Mouse (Mus musculus): ENCODE data around the gene Xpo6. TPM values are rescaled to one million over a fixed set of nuclear protein-coding genes. Genes with fewer than 3 reads are reported as not detected.

Gene Xpo6
- polyA plus RNA-seq, 1 experiment = 162 TPM

GRCm38 (mm10) chr7:126126502-126126901 lies 73.8 kb downstream of the Xpo6 start:
- no peak for DNase-seq
- Histone ChIP-seq H3K4me3 (replicated peaks; ENCODE audit: insufficient read depth, low read depth, low read length) (no peak overlapping the region), H3K27ac (ENCODE audit: insufficient read depth, low read length) (no peak overlapping the region), H3K4me1 (ENCODE audit: control insufficient read depth, insufficient read depth, low read length) (no peaks in the 10 kb centered on the region), H3K27me3 (ENCODE audit: control insufficient read depth, insufficient read depth, low read length) (no peaks in the 10 kb centered on the region)
- 80% methylated on average over 3 of the region's 3 CpGs for WGBS
- TF ChIP-seq CTCF (IDR thresholded peaks at IDR 0.05; ENCODE audit: borderline replicate concordance, insufficient read depth, low read depth, low read length) = no peak
- TF ChIP-seq POLR2A (IDR thresholded peaks at IDR 0.05; ENCODE audit: borderline replicate concordance, insufficient read depth, low read length) = no peak

DNA sequence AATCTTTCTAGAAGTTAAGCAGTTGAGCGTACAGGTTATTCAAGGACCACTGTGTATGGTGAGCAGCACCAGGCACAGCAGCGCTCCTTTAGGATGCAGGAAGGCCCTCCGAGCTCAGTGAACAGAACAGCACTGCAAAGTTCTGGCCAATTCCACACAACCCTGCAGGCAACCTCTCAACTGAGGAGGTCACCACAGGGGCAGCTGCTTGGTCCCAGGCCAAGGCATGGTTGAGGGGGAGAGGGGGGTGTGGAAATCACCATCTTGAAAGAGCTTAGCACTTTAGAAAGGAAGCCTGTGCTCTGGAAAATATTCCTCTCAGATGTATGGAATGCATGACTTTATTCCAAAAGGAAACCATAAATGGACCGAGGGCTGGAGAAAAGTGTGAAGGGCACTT lies 78.8 kb downstream of the Xpo6 start:
- WGBS = 81% methylated on average over 4 of the region's 4 CpGs
- H3K4me1 ChIP-seq (ENCODE audit: control insufficient read depth, insufficient read depth, low read length) = no peaks in the 10 kb centered on the region
- DNase-seq = no peak
- H3K27ac ChIP-seq (ENCODE audit: insufficient read depth, low read length) = no peak overlapping the region
- no peak overlapping the region for H3K4me3 ChIP-seq (replicated peaks; ENCODE audit: insufficient read depth, low read depth, low read length)
- H3K27me3 ChIP-seq (ENCODE audit: control insufficient read depth, insufficient read depth, low read length) = no peaks in the 10 kb centered on the region
- no peak for TF ChIP-seq CTCF (IDR thresholded peaks at IDR 0.05; ENCODE audit: borderline replicate concordance, insufficient read depth, low read depth, low read length)
- TF ChIP-seq POLR2A (IDR thresholded peaks at IDR 0.05; ENCODE audit: borderline replicate concordance, insufficient read depth, low read length) = no peak

GRCm38 (mm10) chr7:126119819-126120218 lies 80.5 kb downstream of the Xpo6 start:
- Histone ChIP-seq H3K4me1 (ENCODE audit: control insufficient read depth, insufficient read depth, low read length) (no peaks in the 10 kb centered on the region), H3K4me3 (replicated peaks; ENCODE audit: insufficient read depth, low read depth, low read length) (no peak overlapping the region), H3K27me3 (ENCODE audit: control insufficient read depth, insufficient read depth, low read length) (no peaks in the 10 kb centered on the region), H3K27ac (ENCODE audit: insufficient read depth, low read length) (no peak overlapping the region)
- TF ChIP-seq CTCF (IDR thresholded peaks at IDR 0.05; ENCODE audit: borderline replicate concordance, insufficient read depth, low read depth, low read length) = no peak
- no peak for TF ChIP-seq POLR2A (IDR thresholded peaks at IDR 0.05; ENCODE audit: borderline replicate concordance, insufficient read depth, low read length)
- 81% methylated on average over 6 of the region's 6 CpGs for WGBS
- DNase-seq = no peak

DNA sequence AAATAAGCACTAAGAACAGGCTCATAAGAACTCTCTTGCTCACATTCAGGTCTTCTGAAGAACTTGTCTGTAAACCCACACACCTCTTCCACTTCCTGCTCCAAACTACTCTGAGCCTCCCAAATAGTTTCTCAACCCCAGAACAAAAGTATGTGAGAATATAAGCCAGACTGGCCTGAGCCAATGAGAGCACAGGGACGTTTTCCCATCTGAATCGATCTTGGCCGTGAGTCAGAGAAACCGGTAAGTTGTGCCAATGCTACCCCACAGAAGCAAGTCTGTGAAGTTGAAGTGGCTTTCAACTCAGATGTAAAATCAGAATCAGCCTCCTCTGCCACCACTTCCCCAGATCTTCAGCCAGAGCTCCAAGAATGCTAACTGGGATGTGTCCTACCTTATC lies 87.0 kb downstream of the Xpo6 start:
- Histone ChIP-seq H3K4me3 (replicated peaks; ENCODE audit: insufficient read depth, low read depth, low read length) (no peak overlapping the region), H3K27ac (ENCODE audit: insufficient read depth, low read length) (no peak overlapping the region), H3K4me1 (ENCODE audit: control insufficient read depth, insufficient read depth, low read length) (no peaks in the 10 kb centered on the region; the same call in 1 of the 2 replicates), H3K27me3 (ENCODE audit: control insufficient read depth, insufficient read depth, low read length) (no peaks in the 10 kb centered on the region)
- DNase-seq = no peak
- 16% methylated on average over 4 of the region's 4 CpGs for WGBS
- TF ChIP-seq CTCF (IDR thresholded peaks at IDR 0.05; ENCODE audit: borderline replicate concordance, insufficient read depth, low read depth, low read length) (no peak), POLR2A (IDR thresholded peaks at IDR 0.05; ENCODE audit: borderline replicate concordance, insufficient read depth, low read length) (no peak)

GRCm38 (mm10) chr7:126111230-126111629 lies 89.1 kb downstream of the Xpo6 start:
- H3K4me1 ChIP-seq (ENCODE audit: control insufficient read depth, insufficient read depth, low read length) = no peaks in the 10 kb centered on the region; the same call in 1 of the 2 replicates
- H3K4me3 ChIP-seq (replicated peaks; ENCODE audit: insufficient read depth, low read depth, low read length) = no peak overlapping the region
- H3K27ac ChIP-seq (ENCODE audit: insufficient read depth, low read length) = no peak overlapping the region
- TF ChIP-seq CTCF (IDR thresholded peaks at IDR 0.05; ENCODE audit: borderline replicate concordance, insufficient read depth, low read depth, low read length) = no peak
- no peak for TF ChIP-seq POLR2A (IDR thresholded peaks at IDR 0.05; ENCODE audit: borderline replicate concordance, insufficient read depth, low read length)
- DNase-seq = no peak
- no peaks in the 10 kb centered on the region for H3K27me3 ChIP-seq (ENCODE audit: control insufficient read depth, insufficient read depth, low read length)
- WGBS = 58% methylated on average over 2 of the region's 2 CpGs

DNA sequence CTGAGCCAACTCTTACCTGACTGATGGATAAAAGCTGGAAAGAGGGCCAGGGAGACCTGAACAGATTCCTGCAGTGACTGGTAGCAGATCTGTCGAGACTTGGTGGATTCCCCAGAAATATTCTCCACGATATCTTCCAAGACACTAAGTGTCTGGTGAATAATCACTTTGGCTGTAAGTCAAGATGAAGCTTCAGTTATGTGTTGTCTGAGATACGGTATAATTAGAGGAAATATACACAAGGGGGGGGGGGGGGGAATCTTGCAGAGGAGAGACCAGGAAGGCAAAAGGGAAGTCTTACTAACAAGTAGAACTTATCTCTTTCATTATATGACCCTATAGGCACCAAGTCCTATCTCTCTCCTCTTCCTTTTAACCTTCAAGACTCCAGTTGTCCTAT lies 90.4 kb downstream of the Xpo6 start:
- Histone ChIP-seq H3K4me3 (replicated peaks; ENCODE audit: insufficient read depth, low read depth, low read length) (no peak overlapping the region), H3K4me1 (ENCODE audit: control insufficient read depth, insufficient read depth, low read length) (no peaks in the 10 kb centered on the region; the same call in 1 of the 2 replicates), H3K27ac (ENCODE audit: insufficient read depth, low read length) (no peak overlapping the region), H3K27me3 (ENCODE audit: control insufficient read depth, insufficient read depth, low read length) (no peaks in the 10 kb centered on the region)
- no peak for DNase-seq
- WGBS = 34% methylated on average over 3 of the region's 3 CpGs
- TF ChIP-seq CTCF (IDR thresholded peaks at IDR 0.05; ENCODE audit: borderline replicate concordance, insufficient read depth, low read depth, low read length) (no peak), POLR2A (IDR thresholded peaks at IDR 0.05; ENCODE audit: borderline replicate concordance, insufficient read depth, low read length) (no peak)

GRCm38 (mm10) chr7:126100440-126100839 lies 99.9 kb downstream of the Xpo6 start:
- Histone ChIP-seq H3K27me3 (ENCODE audit: control insufficient read depth, insufficient read depth, low read length) (no peaks in the 10 kb centered on the region), H3K27ac (ENCODE audit: insufficient read depth, low read length) (no peak overlapping the region), H3K4me1 (ENCODE audit: control insufficient read depth, insufficient read depth, low read length) (no peaks in the 10 kb centered on the region), H3K4me3 (replicated peaks; ENCODE audit: insufficient read depth, low read depth, low read length) (no peak overlapping the region)
- no peak for DNase-seq
- no peak for TF ChIP-seq POLR2A (IDR thresholded peaks at IDR 0.05; ENCODE audit: borderline replicate concordance, insufficient read depth, low read length)
- no peak for TF ChIP-seq CTCF (IDR thresholded peaks at IDR 0.05; ENCODE audit: borderline replicate concordance, insufficient read depth, low read depth, low read length)
- 96% methylated on average over 11 of the region's 11 CpGs for WGBS

DNA sequence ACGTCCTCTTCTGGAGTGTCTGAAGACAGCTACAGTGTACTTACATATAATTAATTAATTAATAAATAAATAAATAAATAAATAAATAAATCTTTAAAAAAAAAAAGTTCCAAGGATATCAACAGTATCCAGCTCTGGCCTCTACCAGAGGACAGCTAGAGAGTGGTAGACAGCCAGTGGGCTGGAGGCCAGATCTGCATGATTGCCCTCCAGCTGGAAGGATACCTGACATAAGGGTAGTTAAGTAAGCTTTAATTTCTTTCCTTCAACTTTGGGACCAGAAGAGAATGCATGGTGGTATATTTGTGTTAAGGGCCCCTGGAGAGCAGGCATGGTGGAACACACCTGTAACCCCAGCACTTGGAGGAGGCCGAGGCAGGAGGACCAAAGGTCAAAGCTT lies 100.5 kb downstream of the Xpo6 start:
- H3K27me3 ChIP-seq (ENCODE audit: control insufficient read depth, insufficient read depth, low read length) = no peaks in the 10 kb centered on the region
- TF ChIP-seq CTCF (IDR thresholded peaks at IDR 0.05; ENCODE audit: borderline replicate concordance, insufficient read depth, low read depth, low read length) (no peak), POLR2A (IDR thresholded peaks at IDR 0.05; ENCODE audit: borderline replicate concordance, insufficient read depth, low read length) (no peak)
- H3K4me1 ChIP-seq (ENCODE audit: control insufficient read depth, insufficient read depth, low read length) = no peaks in the 10 kb centered on the region
- 87% methylated on average over 2 of the region's 2 CpGs for WGBS
- DNase-seq = no peak
- H3K4me3 ChIP-seq (replicated peaks; ENCODE audit: insufficient read depth, low read depth, low read length) = no peak overlapping the region
- no peak overlapping the region for H3K27ac ChIP-seq (ENCODE audit: insufficient read depth, low read length)
